Mouse (Mus musculus): ENCODE results near the gene Znrd1. TPM values are rescaled to one million over a fixed set of nuclear protein-coding genes. Genes with fewer than 3 reads are reported as not detected.

Znrd1 gene
- total RNA-seq (2023), result 64.3 TPM

GRCm38 (mm10) chr17:36957999-36958743 is at the start of gene Znrd1, which contains the start of gene Znrd1as:
Gene Znrd1, minus strand, starts transcription at chr17:36958559.
Gene Znrd1as, plus strand, starts transcription at chr17:36958592.

GRCm38 (mm10) chr17:37000863-37001262 is 42.5 kb upstream of the Znrd1 start, which contains the start of gene Zfp57:
Gene Zfp57, plus strand, starts transcription at chr17:37001163.

GRCm38 (mm10) chr17:36989437-36989836 is 31.1 kb upstream of the Znrd1 start, which contains the start of gene H2-M5:
Gene H2-M5, minus strand, starts transcription at chr17:36989537.

DNA sequence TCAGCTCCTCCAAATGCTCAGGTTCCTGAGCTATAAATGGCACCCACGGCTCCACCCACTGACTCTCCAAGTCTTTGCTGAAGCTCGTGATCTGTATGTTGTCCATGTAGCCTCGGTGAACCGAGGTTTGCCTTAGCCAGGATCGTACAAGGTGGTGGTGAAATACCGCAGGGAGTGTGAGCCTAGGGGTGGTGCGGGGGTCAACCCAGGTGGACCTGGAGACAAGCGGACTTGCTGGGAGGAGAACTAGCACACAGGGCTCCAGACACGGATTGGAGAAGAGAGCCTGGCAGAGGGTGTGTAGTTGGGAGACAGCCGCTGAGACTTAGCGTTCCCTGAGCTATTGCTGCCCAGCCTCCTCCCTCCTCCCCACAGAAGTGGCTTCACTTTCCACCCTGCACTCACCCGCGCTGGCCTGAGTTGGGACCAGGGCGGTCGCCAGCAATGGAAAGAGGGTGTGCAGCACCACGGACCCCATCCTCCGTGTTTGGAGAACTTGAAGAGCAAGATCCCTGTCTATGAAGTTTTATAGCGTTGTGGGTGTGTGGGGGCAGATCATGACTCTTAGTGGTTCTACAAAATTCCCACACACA is 23.0 kb upstream of the Znrd1 start, which contains the start of gene 2410137M14Rik:
TSS of gene 2410137M14Rik (minus strand) at position 17 of the 593 bp plus-strand sequence.

GRCm38 (mm10) chr17:36950981-36951947 is 7.1 kb downstream of the Znrd1 start, which contains the start of gene Ppp1r11:
Gene Ppp1r11, minus strand, starts transcription at chr17:36951741.

GRCm38 (mm10) chr17:36942791-36943471 is 15.4 kb downstream of the Znrd1 start, which contains the start of gene Rnf39:
Gene Rnf39, plus strand, starts transcription at chr17:36942918.

Other genes with a start within 250 kb of the Znrd1 start
- not detected for gene H2-M10.5, start 185.6 kb downstream of the Znrd1 start, total RNA-seq (2023)
- not detected for gene H2-M10.6, start 146.4 kb downstream of the Znrd1 start, total RNA-seq (2023)
- 125 TPM for gene Trim26, start 121.4 kb downstream of the Znrd1 start, total RNA-seq (2023)
- gene Trim15, start 91.3 kb downstream of the Znrd1 start, total RNA-seq (2023), result not detected
- gene Trim10, start 89.0 kb downstream of the Znrd1 start, total RNA-seq (2023), result 2.6 TPM
- not detected for gene Trim40, start 68.4 kb downstream of the Znrd1 start, total RNA-seq (2023)
- gene Trim31, start 60.4 kb downstream of the Znrd1 start, total RNA-seq (2023), result not detected
- 1.4 TPM for gene Rnf39, start 15.6 kb downstream of the Znrd1 start, total RNA-seq (2023)
- gene Ppp1r11, start 6.8 kb downstream of the Znrd1 start, total RNA-seq (2023), result 70.8 TPM
- 1.7 TPM for gene Znrd1as, start within 50 bp of the Znrd1 start, total RNA-seq (2023)
- gene 2410137M14Rik, start 22.7 kb upstream of the Znrd1 start, total RNA-seq (2023), result not detected
- gene H2-M5, start 31.0 kb upstream of the Znrd1 start, total RNA-seq (2023), result not detected
- gene Zfp57, start 42.6 kb upstream of the Znrd1 start, total RNA-seq (2023), result not detected
- not detected for gene Mog, start 64.8 kb upstream of the Znrd1 start, total RNA-seq (2023)
- 112 TPM for gene Gabbr1, start 87.4 kb upstream of the Znrd1 start, total RNA-seq (2023)
- gene Olfr90, start 129.9 kb upstream of the Znrd1 start, total RNA-seq (2023), result 0.21 TPM
- not detected for gene Olfr91, start 139.7 kb upstream of the Znrd1 start, total RNA-seq (2023)
- not detected for gene Olfr92, start 161.5 kb upstream of the Znrd1 start, total RNA-seq (2023)
- not detected for gene Olfr93, start 202.9 kb upstream of the Znrd1 start, total RNA-seq (2023)
- not detected for gene Ubd, start 235.3 kb upstream of the Znrd1 start, total RNA-seq (2023)
- gene Olfr94, start 242.4 kb upstream of the Znrd1 start, total RNA-seq (2023), result not detected